Mouse (Mus musculus) C2C12 (cell line): ENCODE results near the gene Kank4.

Source experiments
- CEBPB ChIP-seq: IDR thresholded peaks from one replicate; pipeline ENCODE4 v1.6.1; 2011; ENCODE audit warnings: low read depth, mild to moderate bottlenecking, control low read depth, moderate library complexity
- CTCF ChIP-seq: IDR thresholded peaks from one replicate; pipeline ENCODE4 v1.5.1; 2011; ENCODE audit not compliant: control insufficient read depth, insufficient read depth, insufficient read length
- MYOG ChIP-seq: IDR thresholded peaks from one replicate; pipeline ENCODE4 v1.6.1; 2011; ENCODE audit not compliant: control insufficient read depth, insufficient read length; ENCODE audit errors: extremely low read depth
- USF1 ChIP-seq: IDR thresholded peaks from one replicate; pipeline ENCODE4 v1.6.1; 2011; ENCODE audit warnings: low read depth, mild to moderate bottlenecking, control low read depth, moderate library complexity

- TF ChIP-seq CTCF, result no peak
- no peak for TF ChIP-seq MYOG
- no peak for TF ChIP-seq CEBPB
- TF ChIP-seq USF1, result no peak
Measured at GRCm38 (mm10) chr4:98822478-98822877, 5.1 kb upstream of the Kank4 start.
